Mouse (Mus musculus) fat pad, adult 2 months (tissue): ENCODE results near the gene 1700088E04Rik.
A peak's percentile ranks its signal among the peaks of the same experiment; 100 is the strongest.

Source experiments
- DNase-seq: peaks from one replicate; pipeline ENCODE4 v3.0.0-alpha.2; 2011; ENCODE audit warnings: low read depth, low spot score; ENCODE audit errors: extremely low read depth

1700088E04Rik gene

GRCm38 (mm10) chr15:79140866-79141565 is at the start of gene 1700088E04Rik, which contains the start of gene Polr2f:
TSS of gene 1700088E04Rik (minus strand) at chr15:79141253.
TSS of gene Polr2f (plus strand) at chr15:79141009.
- DNase-seq = peak; percentile 16

- no peak for DNase-seq
These were observed 46.8 kb upstream of the 1700088E04Rik start for GRCm38 (mm10) chr15:79187819-79188218.

GRCm38 (mm10) chr15:79185213-79185612 is 44.2 kb upstream of the 1700088E04Rik start:
- no peak for DNase-seq

GRCm38 (mm10) chr15:79176905-79177304 is 35.9 kb upstream of the 1700088E04Rik start:
- no peak for DNase-seq

- DNase-seq = no peak
These were observed 25.7 kb upstream of the 1700088E04Rik start for GRCm38 (mm10) chr15:79166712-79167111.

- DNase-seq = no peak
These were observed 24.1 kb upstream of the 1700088E04Rik start, which contains the start of gene Sox10 for GRCm38 (mm10) chr15:79165140-79165539. TSS of gene Sox10 (minus strand) at chr15:79165240.

- DNase-seq = no peak
These were observed 23.2 kb upstream of the 1700088E04Rik start for GRCm38 (mm10) chr15:79164251-79164650.

DNA sequence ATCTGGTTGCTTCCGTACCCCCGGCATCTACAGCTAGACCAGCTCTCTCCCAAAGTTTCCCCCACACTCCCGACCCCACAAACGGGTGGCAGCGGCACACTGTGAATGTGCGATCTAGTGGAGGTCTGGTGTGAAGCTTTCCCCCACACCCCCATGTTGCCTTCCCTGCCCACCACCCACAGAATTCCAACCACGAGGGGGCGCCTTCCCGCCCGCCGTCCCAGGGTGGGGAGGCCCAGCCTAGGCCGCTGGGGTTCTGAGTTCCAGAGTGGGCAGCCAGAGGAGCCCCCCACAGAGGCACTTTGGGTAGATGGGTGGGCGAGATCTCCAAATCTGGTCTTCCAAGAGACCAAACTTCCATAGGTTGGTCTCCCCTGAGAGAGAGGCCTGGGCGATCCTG is 21.8 kb upstream of the 1700088E04Rik start:
- DNase-seq = no peak

GRCm38 (mm10) chr15:79162301-79162700 is 21.2 kb upstream of the 1700088E04Rik start:
- DNase-seq = no peak

- no peak for DNase-seq
These were observed 14.5 kb upstream of the 1700088E04Rik start for GRCm38 (mm10) chr15:79155572-79155971.

DNA sequence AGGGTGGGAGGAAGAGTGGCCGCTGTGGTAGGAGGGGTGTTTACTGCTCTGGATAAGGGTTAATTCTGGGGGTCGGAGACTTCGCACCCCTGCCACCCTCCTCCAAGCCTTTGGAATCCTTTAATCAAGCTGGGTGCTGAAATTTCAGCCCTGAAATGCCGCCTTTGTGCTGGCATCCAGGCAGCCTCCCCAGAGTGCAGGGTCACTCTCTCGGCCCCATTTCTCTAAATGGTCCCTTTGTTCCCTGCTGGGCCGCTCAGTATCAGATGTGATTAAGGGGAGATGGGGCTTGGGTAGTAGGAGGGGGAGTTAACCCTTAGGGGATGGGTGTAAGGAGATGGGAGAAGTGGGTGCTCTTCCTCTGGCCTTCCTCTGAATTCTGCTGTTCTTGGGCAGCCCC is 11.7 kb upstream of the 1700088E04Rik start:
- DNase-seq = no peak

DNA sequence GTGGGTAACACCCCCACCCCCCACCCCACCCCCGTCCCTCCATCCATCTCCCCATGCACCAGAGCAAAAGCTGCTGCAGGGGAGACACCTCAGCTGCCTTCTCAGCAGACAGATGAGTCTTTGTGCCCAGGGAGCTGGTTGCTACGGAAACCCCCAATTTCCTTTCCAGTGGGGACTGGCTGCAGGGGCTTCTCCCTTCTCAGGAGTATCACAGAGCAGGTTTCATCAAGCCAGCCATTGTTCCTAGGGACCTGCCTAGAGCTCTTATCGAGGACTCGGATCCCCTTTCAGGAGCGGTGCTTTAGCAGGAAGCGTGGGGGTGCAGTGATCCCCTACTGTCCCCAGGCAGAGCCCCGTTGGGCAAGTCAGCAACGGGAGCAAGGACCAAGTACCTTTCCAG is 10.8 kb upstream of the 1700088E04Rik start:
- no peak for DNase-seq

- no peak for DNase-seq
These were observed 7.5 kb upstream of the 1700088E04Rik start for GRCm38 (mm10) chr15:79148533-79148932.

GRCm38 (mm10) chr15:79145522-79145921 is 4.5 kb upstream of the 1700088E04Rik start:
- peak; percentile 16 for DNase-seq

DNA sequence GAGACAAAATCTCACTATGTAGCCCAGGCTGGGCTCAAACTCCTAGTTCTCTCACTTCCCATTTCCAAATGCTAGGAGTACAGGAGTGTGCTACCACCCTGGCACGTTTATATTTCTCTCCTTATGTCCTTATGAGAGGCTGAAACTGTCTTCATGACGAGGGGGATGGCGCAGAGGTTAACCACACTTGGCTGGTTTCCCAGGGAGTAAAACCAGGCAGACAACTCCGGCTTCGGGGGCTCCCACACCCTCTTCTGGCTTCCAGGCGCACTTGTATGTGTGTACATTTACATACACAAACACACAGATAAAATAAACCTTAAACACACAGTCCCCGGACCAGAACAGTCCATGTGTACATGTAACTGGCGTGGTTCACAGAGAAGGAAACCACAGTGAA is 3.0 kb upstream of the 1700088E04Rik start:
- DNase-seq = no peak

DNA sequence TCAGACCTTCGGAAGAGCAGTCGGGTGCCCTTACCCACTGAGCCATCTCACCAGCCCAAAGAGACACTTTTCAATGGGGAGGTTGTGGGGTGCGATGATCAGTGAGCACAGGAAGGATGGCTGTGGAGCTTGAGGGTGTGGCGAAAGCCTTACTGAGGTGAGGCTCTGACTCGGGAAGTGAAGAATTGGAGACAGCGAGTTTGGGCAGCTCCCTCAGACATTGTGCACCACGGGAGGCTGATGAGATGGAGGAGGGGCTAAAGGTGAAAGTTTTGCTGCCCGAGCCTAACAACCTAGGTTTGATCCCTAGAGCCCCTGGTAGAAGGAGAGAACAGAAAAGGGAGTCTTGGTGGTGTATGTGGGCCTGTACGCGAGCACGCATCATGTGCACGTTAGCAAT is 2.3 kb upstream of the 1700088E04Rik start:
- DNase-seq = no peak

DNA sequence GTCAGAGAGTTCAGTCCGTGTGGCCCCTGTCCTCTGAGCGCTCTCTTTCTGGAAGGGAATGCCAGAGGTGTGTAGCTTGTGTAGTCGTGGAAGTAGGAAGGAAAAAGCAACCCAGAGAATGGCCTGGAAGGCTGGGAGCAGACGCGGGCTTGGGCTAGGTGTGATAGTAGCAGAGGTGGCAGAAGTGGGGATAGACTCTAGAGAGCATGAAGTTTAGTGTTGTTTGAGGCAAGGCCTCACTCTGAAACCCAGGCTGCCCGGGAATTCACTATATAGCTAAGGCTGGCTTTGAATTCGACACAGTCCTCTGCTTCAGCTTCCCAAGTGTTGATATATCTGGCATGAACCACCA is 489 bp upstream of the 1700088E04Rik start:
- no peak for DNase-seq

DNA sequence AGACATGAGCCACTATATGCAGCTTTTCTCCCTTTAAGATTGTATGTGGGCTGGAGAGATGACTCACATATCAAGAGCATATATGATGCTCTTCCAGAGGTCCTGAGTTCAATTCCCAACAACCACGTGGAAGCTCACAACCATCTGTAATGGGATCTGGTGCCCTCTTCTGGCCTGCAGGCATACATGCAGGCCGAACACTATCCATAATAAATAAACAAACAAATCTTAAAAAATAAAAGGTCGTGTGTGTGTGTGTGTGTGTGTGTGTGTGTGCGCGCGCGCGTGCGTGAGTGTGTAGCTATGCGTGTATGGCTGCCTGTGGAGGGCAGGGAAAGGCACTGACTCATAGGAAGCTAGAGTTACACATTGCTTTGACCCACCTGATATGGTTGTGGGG is 1.4 kb downstream of the 1700088E04Rik start:
- no peak for DNase-seq

- no peak for DNase-seq
These were observed 5.1 kb downstream of the 1700088E04Rik start for GRCm38 (mm10) chr15:79135783-79136575.

GRCm38 (mm10) chr15:79135332-79135731 is 5.7 kb downstream of the 1700088E04Rik start:
- no peak for DNase-seq

- no peak for DNase-seq
These were observed 6.4 kb downstream of the 1700088E04Rik start for GRCm38 (mm10) chr15:79134496-79135270.
